Comparison of ENCODE assay signal across 13 mouse cellular contexts in the genomic region with DNA sequence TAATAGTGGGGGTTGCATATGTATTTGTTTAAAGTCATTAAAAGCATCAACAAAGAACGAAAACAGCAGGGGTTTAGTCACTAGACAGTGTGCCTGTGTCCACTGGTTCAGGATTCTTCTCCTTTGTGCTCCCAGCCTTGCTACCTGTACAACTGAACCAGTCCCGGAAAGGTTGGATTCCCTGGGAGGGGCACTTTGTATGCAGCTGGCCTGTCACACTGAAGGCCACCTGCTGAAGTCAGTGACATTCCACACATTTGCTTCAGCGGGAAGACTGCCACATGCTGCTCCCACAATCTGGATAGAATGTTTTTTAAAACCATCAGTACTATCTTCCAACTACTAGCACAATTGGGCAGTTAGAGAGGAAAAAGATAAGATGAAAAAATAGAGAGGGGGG.
DNase-seq lines count a peak whose midpoint lies in the region; ATAC-seq lines count a peak whose summit lies in the region.
"Had no signal": no experiment of that assay in that cellular context is flagged by ENCODE, and none has a peak within 500 bp of the region (broad histone marks: within the 10 kb centered on the region; RNA-seq: fewer than 3 reads in every experiment).

No protein-coding gene starts in this region.

- no peaks in the 10 kb centered on the region for H3K4me1 ChIP-seq in embryonic facial prominence, embryonic 14.5 days (ENCODE audit: control insufficient read depth, insufficient read depth, low read length)
- H3K4me1 ChIP-seq in embryonic facial prominence, embryonic 10.5 days, result no peaks in the 10 kb centered on the region
- H3K4me1 ChIP-seq in forebrain, embryonic 14.5 days (ENCODE audit: control insufficient read depth, insufficient read depth, low read length), result peaks cover 5% of the 10 kb centered on the region; the same call in 1 of the 2 replicates
- H3K4me1 ChIP-seq in midbrain, embryonic 12.5 days, result peaks cover 8% of the 10 kb centered on the region
- H3K4me1 ChIP-seq: embryonic facial prominence, embryonic 12.5 days; liver, embryonic 13.5 days had no signal

- no peak overlapping the region for H3K4me3 ChIP-seq in embryonic facial prominence, embryonic 14.5 days (ENCODE audit: low read depth, low read length)
- H3K4me3 ChIP-seq in embryonic facial prominence, embryonic 10.5 days, result no peak overlapping the region
- no peak overlapping the region for H3K4me3 ChIP-seq in forebrain, embryonic 14.5 days (ENCODE audit: low read depth, low read length)
- H3K4me3 ChIP-seq in midbrain, embryonic 12.5 days, result no peak overlapping the region
- H3K4me3 ChIP-seq: embryonic facial prominence, embryonic 12.5 days; liver, embryonic 13.5 days had no signal

- H3K27me3 ChIP-seq in embryonic facial prominence, embryonic 14.5 days (replicated peaks; ENCODE audit: control insufficient read depth, insufficient read depth, low read length), result no peaks in the 10 kb centered on the region
- H3K27me3 ChIP-seq in embryonic facial prominence, embryonic 10.5 days (replicated peaks; ENCODE audit: low read depth, poor library complexity, severe bottlenecking), result no peaks in the 10 kb centered on the region
- H3K27me3 ChIP-seq in forebrain, embryonic 14.5 days (replicated peaks; ENCODE audit: control insufficient read depth, insufficient read depth, low read length), result no peaks in the 10 kb centered on the region
- H3K27me3 ChIP-seq in midbrain, embryonic 12.5 days, result no peaks in the 10 kb centered on the region
- H3K27me3 ChIP-seq: embryonic facial prominence, embryonic 12.5 days; liver, embryonic 13.5 days had no signal

- no peaks in the 10 kb centered on the region for H3K36me3 ChIP-seq in embryonic facial prominence, embryonic 14.5 days (ENCODE audit: control insufficient read depth, insufficient read depth, low read length)
- no peaks in the 10 kb centered on the region for H3K36me3 ChIP-seq in embryonic facial prominence, embryonic 10.5 days (replicated peaks)
- no peaks in the 10 kb centered on the region for H3K36me3 ChIP-seq in forebrain, embryonic 14.5 days (ENCODE audit: control insufficient read depth, insufficient read depth, low read length)
- no peaks in the 10 kb centered on the region for H3K36me3 ChIP-seq in midbrain, embryonic 12.5 days
- H3K36me3 ChIP-seq: embryonic facial prominence, embryonic 12.5 days; liver, embryonic 13.5 days had no signal

- no peak overlapping the region for H3K4me2 ChIP-seq in embryonic facial prominence, embryonic 14.5 days (ENCODE audit: low read depth, low read length)
- no peak overlapping the region for H3K4me2 ChIP-seq in forebrain, embryonic 14.5 days (ENCODE audit: low read length)
- no peak overlapping the region for H3K4me2 ChIP-seq in midbrain, embryonic 12.5 days (replicated peaks)
- H3K4me2 ChIP-seq: embryonic facial prominence, embryonic 12.5 days; liver, embryonic 13.5 days had no signal

- H3K9ac ChIP-seq in embryonic facial prominence, embryonic 14.5 days (ENCODE audit: low read depth, low read length), result no peak overlapping the region
- H3K9ac ChIP-seq in forebrain, embryonic 14.5 days (ENCODE audit: low read length), result no peak overlapping the region
- no peak overlapping the region for H3K9ac ChIP-seq in midbrain, embryonic 12.5 days (replicated peaks)
- H3K9ac ChIP-seq: embryonic facial prominence, embryonic 12.5 days; liver, embryonic 13.5 days had no signal

- no peak overlapping the region for H3K27ac ChIP-seq in embryonic facial prominence, embryonic 14.5 days (replicated peaks; ENCODE audit: low read depth, low read length)
- H3K27ac ChIP-seq in embryonic facial prominence, embryonic 10.5 days (replicated peaks), result no peak overlapping the region
- H3K27ac ChIP-seq in forebrain, embryonic 14.5 days (ENCODE audit: low read depth, low read length), result no peak overlapping the region
- H3K27ac ChIP-seq in midbrain, embryonic 12.5 days (replicated peaks), result no peak overlapping the region
- H3K27ac ChIP-seq: embryonic facial prominence, embryonic 12.5 days; liver, embryonic 13.5 days; macrophage had no signal

- peak; percentile 46; the same call in 1 of the 2 replicates for ATAC-seq in embryonic facial prominence, embryonic 14.5 days (ENCODE audit: low read depth)
- peak; percentile 52; the same call in 1 of the 2 replicates for ATAC-seq in forebrain, embryonic 14.5 days
- peak; percentile 58 for ATAC-seq in midbrain, embryonic 12.5 days (ENCODE audit: low FRiP score, low read depth)
- ATAC-seq in monocyte, adult 5-6 weeks (replicated peaks; ENCODE audit: insufficient number of reproducible peaks, low FRiP score, low TSS enrichment, poor library complexity, severe bottlenecking), result no peak

- H3K9me3 ChIP-seq in embryonic facial prominence, embryonic 14.5 days (ENCODE audit: control insufficient read depth, low read length), result no peaks in the 10 kb centered on the region
- no peaks in the 10 kb centered on the region for H3K9me3 ChIP-seq in embryonic facial prominence, embryonic 10.5 days
- no peaks in the 10 kb centered on the region for H3K9me3 ChIP-seq in forebrain, embryonic 14.5 days (replicated peaks; ENCODE audit: control insufficient read depth, low read length)
- no peaks in the 10 kb centered on the region for H3K9me3 ChIP-seq in midbrain, embryonic 12.5 days
- H3K9me3 ChIP-seq: embryonic facial prominence, embryonic 12.5 days; liver, embryonic 13.5 days had no signal

- 46% methylated on average over 3 of the region's 3 CpGs for WGBS in embryonic facial prominence, embryonic 14.5 days
- WGBS in embryonic facial prominence, embryonic 10.5 days, result 48% methylated on average over 3 of the region's 3 CpGs
- WGBS in forebrain, embryonic 14.5 days, result 20% methylated on average over 3 of the region's 3 CpGs
- 38% methylated on average over 3 of the region's 3 CpGs for WGBS in midbrain, embryonic 12.5 days

- DNase-seq in embryonic facial prominence, embryonic 14.5 days (ENCODE audit: low spot score), result peak; percentile 30
- DNase-seq in embryonic facial prominence, embryonic 10.5 days (ENCODE audit: low spot score), result no peak
- DNase-seq in cerebellum, adult 11 months, result peak; percentile 87
- DNase-seq in forebrain, embryonic 14.5 days (ENCODE audit: low spot score), result peak; percentile 27
- DNase-seq in gastrocnemius, postnatal 4 days (ENCODE audit: low spot score in 2 of 2), result no peak
- DNase-seq in thymus, postnatal 36 days, result no peak
- DNase-seq: adrenal gland, postnatal 25 days; kidney, adult 11 months; liver, embryonic 13.5 days had no signal

Comparison
In these comparisons a context has a peak if more than half of its experiments do, and no peak if none do; other contexts are left out.
1. DNase-seq: peak in embryonic facial prominence, embryonic 14.5 days (single experiment), cerebellum, adult 11 months (single experiment) and forebrain, embryonic 14.5 days (single experiment); none in embryonic facial prominence, embryonic 10.5 days (single experiment), gastrocnemius, postnatal 4 days (0 of 2) and thymus, postnatal 36 days (0 of 2).